Mouse (Mus musculus) midbrain, embryonic 13.5 days (tissue): ENCODE measurements around the gene Fgf22. TPM values are rescaled to one million over a fixed set of nuclear protein-coding genes. Genes with fewer than 3 reads are reported as not detected.
A peak's percentile ranks its signal among the peaks of the same experiment; 100 is the strongest.

Source experiments
- ATAC-seq: fragments of 200-750 bp; cut with Nextera tagmentation; 2 replicates; pipeline ENCODE4 v1.8.0; 2017; ENCODE audit warnings: mild to moderate bottlenecking, moderate TSS enrichment, moderate library complexity
- H3K27ac ChIP-seq: fragments of 300-500 bp; sonication (generic); 2 replicates; pipeline ENCODE4 v1.5.1; 2015; ENCODE audit warnings: inconsistent platforms, mild to moderate bottlenecking, moderate library complexity
- H3K27me3 ChIP-seq: fragments of 300-500 bp; sonication (generic); 2 replicates; pipeline ENCODE4 v1.6.1; 2015; ENCODE audit warnings: mild to moderate bottlenecking, inconsistent platforms
- H3K36me3 ChIP-seq: fragments of 300-500 bp; sonication (generic); 2 replicates; pipeline ENCODE4 v1.6.1; 2015; ENCODE audit warnings: mild to moderate bottlenecking, inconsistent platforms
- H3K4me1 ChIP-seq: fragments of 300-500 bp; sonication (generic); replicated peaks from 2 replicates; pipeline ENCODE4 v1.6.1; 2015; ENCODE audit warnings: inconsistent platforms
- H3K4me2 ChIP-seq: fragments of 300-500 bp; sonication (generic); replicated peaks from 2 replicates; pipeline ENCODE4 v1.6.1; 2015; ENCODE audit warnings: moderate library complexity, mild to moderate bottlenecking, inconsistent platforms
- H3K4me3 ChIP-seq: fragments of 300-500 bp; sonication (generic); replicated peaks from 2 replicates; pipeline ENCODE4 v1.5.1; 2015; ENCODE audit warnings: mild to moderate bottlenecking, inconsistent platforms
- H3K9ac ChIP-seq: fragments of 300-500 bp; sonication (generic); replicated peaks from 2 replicates; pipeline ENCODE4 v1.6.1; 2015; ENCODE audit warnings: mild to moderate bottlenecking, inconsistent platforms
- H3K9me3 ChIP-seq: fragments of 300-500 bp; sonication (generic); 2 replicates; pipeline ENCODE4 v1.6.1; 2016; ENCODE audit warnings: mild to moderate bottlenecking, inconsistent platforms
- WGBS: fragments of 180-500 bp; shearing (Covaris S2); methylation state at CpG from one replicate; pipeline ENCODE4 v1.1.7; 2015; 5-methylcytosine and 5-hydroxymethylcytosine counted together
- polyA plus RNA-seq: library from polyadenylated mRNA; unstranded; fragments of >200 nt; fragmentation: Nextera tagmentation; extraction: Ambion mirVana; gene quantifications from 2 replicates; pipeline ENCODE4 v1.2.1, GENCODE M21; 2015

The Fgf22 gene
- polyA plus RNA-seq, result 1.1 and 1.3 TPM in 2 replicates

GRCm38 (mm10) chr10:79754856-79755516, at the start of gene Fgf22:
Gene Fgf22 (plus strand): TSS chr10:79755076.
- H3K27me3 ChIP-seq, result 0 out of 2 replicates have a peak, but pooled peaks cover 3% of the 10 kb centered on the region
- peak; percentile 90 for ATAC-seq
- H3K9ac ChIP-seq, result peak within 1 kb of the TSS; percentile 62
- H3K4me2 ChIP-seq, result peak within 1 kb of the TSS; percentile 74
- H3K4me3 ChIP-seq, result peak within 1 kb of the TSS; percentile 43
- H3K4me1 ChIP-seq, result peaks cover 13% of the 10 kb centered on the region
- peaks cover 42% of the 10 kb centered on the region for H3K36me3 ChIP-seq
- no peak within 1 kb of the TSS for H3K27ac ChIP-seq
- H3K9me3 ChIP-seq, result no peaks in the 10 kb centered on the region
- 1% methylated on average over 36 of the region's 36 CpGs for WGBS

- Histone ChIP-seq H3K27ac (no peak overlapping the region), H3K4me1 (peaks cover 35% of the 10 kb centered on the region), H3K4me2 (peak overlapping the region; percentile 98), H3K9me3 (no peaks in the 10 kb centered on the region), H3K36me3 (peaks cover 27% of the 10 kb centered on the region), H3K4me3 (peak overlapping the region; percentile 72), H3K27me3 (no peaks in the 10 kb centered on the region), H3K9ac (peak overlapping the region; percentile 87)
- no peak for ATAC-seq
- 80% methylated on average over 5 of the region's 5 CpGs for WGBS
Observed at GRCm38 (mm10) chr10:79705951-79706350, 48.9 kb upstream of the Fgf22 start.

GRCm38 (mm10) chr10:79706406-79707094, 48.3 kb upstream of the Fgf22 start:
- peaks cover 33% of the 10 kb centered on the region for H3K36me3 ChIP-seq
- peak overlapping the region; percentile 87 for H3K9ac ChIP-seq
- no peaks in the 10 kb centered on the region for H3K27me3 ChIP-seq
- ATAC-seq, result no peak
- peak overlapping the region; percentile 98 for H3K4me2 ChIP-seq
- H3K9me3 ChIP-seq, result no peaks in the 10 kb centered on the region
- peaks cover 35% of the 10 kb centered on the region for H3K4me1 ChIP-seq
- H3K27ac ChIP-seq, result no peak overlapping the region
- peak overlapping the region; percentile 72 for H3K4me3 ChIP-seq
- WGBS, result 91% methylated on average over 5 of the region's 5 CpGs

GRCm38 (mm10) chr10:79707162-79707561, 47.7 kb upstream of the Fgf22 start:
- Histone ChIP-seq H3K4me2 (0 out of 2 replicates have a peak overlapping the region, but pooled peaks have one; percentile 98), H3K36me3 (peaks cover 39% of the 10 kb centered on the region), H3K9ac (peak overlapping the region; percentile 87; the same call in 1 of the 2 replicates), H3K27me3 (no peaks in the 10 kb centered on the region), H3K27ac (no peak overlapping the region), H3K9me3 (no peaks in the 10 kb centered on the region), H3K4me3 (no peak overlapping the region), H3K4me1 (peaks cover 35% of the 10 kb centered on the region)
- ATAC-seq, result no peak
- 83% methylated on average over 1 of the region's 1 CpGs for WGBS

- peaks cover 40% of the 10 kb centered on the region for H3K36me3 ChIP-seq
- no peak for ATAC-seq
- WGBS, result 76% methylated on average over 4 of the region's 4 CpGs
- peak overlapping the region; percentile 87; the same call in 1 of the 2 replicates for H3K9ac ChIP-seq
- no peak overlapping the region for H3K4me2 ChIP-seq
- H3K4me3 ChIP-seq, result no peak overlapping the region
- H3K27ac ChIP-seq, result no peak overlapping the region
- H3K4me1 ChIP-seq, result peaks cover 35% of the 10 kb centered on the region
- no peaks in the 10 kb centered on the region for H3K27me3 ChIP-seq
- H3K9me3 ChIP-seq, result no peaks in the 10 kb centered on the region
Observed at GRCm38 (mm10) chr10:79707759-79708158, 47.1 kb upstream of the Fgf22 start.

- 93% methylated on average over 21 of the region's 21 CpGs for WGBS
- ATAC-seq, result no peak
- Histone ChIP-seq H3K9me3 (no peaks in the 10 kb centered on the region), H3K4me2 (no peak overlapping the region), H3K27ac (no peak overlapping the region), H3K4me3 (no peak overlapping the region), H3K27me3 (0 out of 2 replicates have a peak, but pooled peaks cover under 1% of the 10 kb centered on the region), H3K36me3 (peaks cover 40% of the 10 kb centered on the region), H3K4me1 (peaks cover 35% of the 10 kb centered on the region), H3K9ac (no peak overlapping the region)
Observed at GRCm38 (mm10) chr10:79708668-79709067, 46.2 kb upstream of the Fgf22 start.

- no peak for ATAC-seq
- WGBS, result 82% methylated on average over 7 of the region's 7 CpGs
Observed at GRCm38 (mm10) chr10:79709307-79709706, 45.6 kb upstream of the Fgf22 start.

GRCm38 (mm10) chr10:79712029-79712428, 42.8 kb upstream of the Fgf22 start:
- Histone ChIP-seq H3K27ac (no peak overlapping the region), H3K4me2 (no peak overlapping the region), H3K4me3 (no peak overlapping the region), H3K4me1 (peaks cover 21% of the 10 kb centered on the region), H3K9me3 (no peaks in the 10 kb centered on the region), H3K36me3 (peaks cover 40% of the 10 kb centered on the region), H3K9ac (no peak overlapping the region), H3K27me3 (peaks cover 33% of the 10 kb centered on the region)
- no peak; the same call in 1 of the 2 replicates for ATAC-seq
- 70% methylated on average over 1 of the region's 1 CpGs for WGBS

More at GRCm38 (mm10) chr10:79709307-79709706, 45.6 kb upstream of the Fgf22 start:
- H3K9me3 ChIP-seq, result no peaks in the 10 kb centered on the region
- 0 out of 2 replicates have a peak, but pooled peaks cover 7% of the 10 kb centered on the region for H3K27me3 ChIP-seq
- H3K4me2 ChIP-seq, result no peak overlapping the region
- peaks cover 40% of the 10 kb centered on the region for H3K36me3 ChIP-seq
- no peak overlapping the region for H3K9ac ChIP-seq
- no peak overlapping the region for H3K4me3 ChIP-seq
- peaks cover 35% of the 10 kb centered on the region for H3K4me1 ChIP-seq
- no peak overlapping the region for H3K27ac ChIP-seq

GRCm38 (mm10) chr10:79712499-79713126, 42.3 kb upstream of the Fgf22 start:
- peaks cover 39% of the 10 kb centered on the region for H3K36me3 ChIP-seq
- H3K9ac ChIP-seq, result no peak overlapping the region
- 12% methylated on average over 4 of the region's 6 CpGs for WGBS
- peaks cover 21% of the 10 kb centered on the region for H3K4me1 ChIP-seq
- no peaks in the 10 kb centered on the region for H3K9me3 ChIP-seq
- H3K4me2 ChIP-seq, result no peak overlapping the region
- H3K27ac ChIP-seq, result no peak overlapping the region
- peak; percentile 18; the same call in 1 of the 2 replicates for ATAC-seq
- H3K4me3 ChIP-seq, result no peak overlapping the region
- H3K27me3 ChIP-seq, result peaks cover 38% of the 10 kb centered on the region

GRCm38 (mm10) chr10:79713163-79713562, 41.7 kb upstream of the Fgf22 start:
- no peak overlapping the region for H3K4me3 ChIP-seq
- peaks cover 37% of the 10 kb centered on the region for H3K36me3 ChIP-seq
- no peaks in the 10 kb centered on the region for H3K9me3 ChIP-seq
- no peak overlapping the region for H3K9ac ChIP-seq
- no peak for ATAC-seq
- H3K27me3 ChIP-seq, result peaks cover 44% of the 10 kb centered on the region
- no peak overlapping the region for H3K27ac ChIP-seq
- WGBS, result 20% methylated on average over 1 of the region's 1 CpGs
- peaks cover 22% of the 10 kb centered on the region for H3K4me1 ChIP-seq
- no peak overlapping the region for H3K4me2 ChIP-seq

GRCm38 (mm10) chr10:79714996-79715395, 39.9 kb upstream of the Fgf22 start:
- WGBS, result 66% methylated on average over 4 of the region's 4 CpGs

More at GRCm38 (mm10) chr10:79714996-79715395, 39.9 kb upstream of the Fgf22 start:
- H3K4me1 ChIP-seq, result peaks cover 21% of the 10 kb centered on the region
- no peak overlapping the region for H3K27ac ChIP-seq
- peaks cover 22% of the 10 kb centered on the region for H3K36me3 ChIP-seq
- H3K27me3 ChIP-seq, result peaks cover 62% of the 10 kb centered on the region
- no peak overlapping the region for H3K4me2 ChIP-seq
- no peaks in the 10 kb centered on the region for H3K9me3 ChIP-seq
- H3K9ac ChIP-seq, result no peak overlapping the region
- no peak overlapping the region for H3K4me3 ChIP-seq
- ATAC-seq, result no peak
